Mouse (Mus musculus) embryo, embryonic 10 days (tissue): ENCODE measurements around the gene Pycr2.
"Not testable (repeated sequence)": the region's sequence is repeated elsewhere in the genome, so short reads cannot be mapped to it uniquely, and the experiment has no call there.

Experiments used
- DNase-seq: peaks from one replicate; pipeline ENCODE4 v3.0.0-alpha.2; 2015; ENCODE audit warnings: low spot score

The Pycr2 gene

DNA sequence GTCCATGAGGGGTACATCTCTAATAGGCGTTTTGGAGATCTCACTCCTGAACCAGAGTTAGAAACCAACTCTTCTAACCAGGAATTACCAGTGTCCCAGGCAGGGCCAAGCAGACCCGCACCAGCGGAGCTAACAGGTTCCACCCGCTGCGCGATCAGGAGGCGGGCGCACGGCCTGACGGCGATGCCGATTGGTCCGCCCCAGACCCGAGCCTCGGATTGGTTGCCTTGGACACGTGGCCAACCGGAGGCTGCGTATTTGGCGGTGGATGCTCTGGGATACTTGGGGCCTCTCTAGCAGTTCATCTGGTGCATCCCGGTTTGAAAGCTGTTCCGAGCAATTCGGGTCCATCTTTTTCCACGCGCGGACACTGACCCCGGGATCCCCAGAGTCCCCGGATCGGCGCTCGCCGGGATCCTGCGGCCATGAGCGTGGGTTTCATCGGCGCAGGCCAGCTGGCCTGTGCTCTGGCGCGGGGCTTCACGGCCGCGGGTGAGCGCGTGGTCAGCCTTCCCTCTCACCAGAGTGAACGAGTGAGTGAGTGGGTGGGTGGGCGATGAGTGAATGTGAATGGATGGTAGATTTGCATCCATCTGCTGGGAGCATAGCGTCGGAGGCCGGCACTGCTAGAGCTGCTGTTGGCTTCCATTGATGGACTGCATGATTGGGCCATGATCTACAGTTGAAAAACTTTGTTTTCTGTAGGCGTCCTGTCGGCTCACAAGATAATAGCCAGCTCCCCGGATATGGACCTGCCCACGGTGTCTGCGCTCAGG is at the start of gene Pycr2:
Gene Pycr2, plus strand, starts transcription at position 255 of the 776 bp plus-strand sequence.
- DNase-seq = peak; percentile 99

DNA sequence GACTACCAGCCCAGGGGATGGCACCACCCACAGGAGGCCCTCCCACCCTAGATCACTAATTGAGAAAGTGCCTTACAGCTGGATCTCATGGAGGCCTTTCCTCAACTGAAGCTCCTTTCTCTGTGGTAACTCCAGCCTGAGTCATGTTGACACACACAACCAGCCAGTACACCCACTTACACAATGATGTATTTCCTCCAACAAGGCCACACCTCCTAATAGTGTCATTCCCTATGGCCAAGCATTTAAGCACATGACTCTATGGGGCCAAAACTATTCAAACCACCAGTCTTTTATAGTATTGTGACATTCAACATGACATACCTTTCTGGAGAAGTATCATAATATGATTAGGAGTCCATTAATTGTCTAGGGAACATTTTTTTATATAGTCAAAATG is 45.3 kb upstream of the Pycr2 start:
- DNase-seq = no peak

DNA sequence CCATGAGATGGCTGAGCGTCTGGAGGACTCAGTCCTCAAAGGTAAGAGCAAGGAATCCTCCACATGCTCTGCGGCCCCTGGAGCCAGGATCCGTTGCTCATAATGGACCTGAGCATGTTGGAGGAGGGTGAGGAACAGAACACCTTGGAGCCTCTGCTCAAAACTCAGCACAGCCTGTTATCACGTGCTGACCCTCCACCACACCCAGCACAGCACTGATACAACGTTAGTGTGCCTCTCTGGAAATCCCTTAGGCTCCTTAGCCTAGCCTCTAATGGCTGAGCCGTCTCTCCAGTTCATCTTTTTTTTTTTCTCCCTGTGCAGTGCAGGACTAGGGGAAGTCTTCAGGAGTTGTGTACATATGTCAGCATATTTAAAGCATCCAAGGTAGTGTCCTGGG is 44.1 kb upstream of the Pycr2 start:
- no peak for DNase-seq

DNA sequence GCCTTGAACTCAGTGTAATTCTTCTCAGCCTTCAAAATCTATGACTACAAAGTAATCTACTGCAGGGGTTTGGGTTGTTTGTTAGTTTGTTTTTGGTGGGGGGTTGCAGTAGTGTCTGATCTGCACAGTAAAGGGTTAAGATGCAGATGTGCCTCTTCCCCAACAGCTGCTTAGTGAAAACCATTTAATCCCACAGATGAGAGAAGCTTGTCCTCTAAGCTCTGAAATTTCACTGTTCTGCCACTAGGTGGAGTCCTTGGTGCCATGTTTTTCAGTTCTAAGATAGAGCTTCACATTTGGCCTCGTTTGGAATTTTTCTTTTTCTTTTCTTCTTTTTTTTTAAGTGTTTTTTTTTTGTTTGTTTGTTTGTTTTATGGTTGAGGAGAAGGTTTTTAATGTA is 40.5 kb upstream of the Pycr2 start:
- peak; percentile 75 for DNase-seq

DNA sequence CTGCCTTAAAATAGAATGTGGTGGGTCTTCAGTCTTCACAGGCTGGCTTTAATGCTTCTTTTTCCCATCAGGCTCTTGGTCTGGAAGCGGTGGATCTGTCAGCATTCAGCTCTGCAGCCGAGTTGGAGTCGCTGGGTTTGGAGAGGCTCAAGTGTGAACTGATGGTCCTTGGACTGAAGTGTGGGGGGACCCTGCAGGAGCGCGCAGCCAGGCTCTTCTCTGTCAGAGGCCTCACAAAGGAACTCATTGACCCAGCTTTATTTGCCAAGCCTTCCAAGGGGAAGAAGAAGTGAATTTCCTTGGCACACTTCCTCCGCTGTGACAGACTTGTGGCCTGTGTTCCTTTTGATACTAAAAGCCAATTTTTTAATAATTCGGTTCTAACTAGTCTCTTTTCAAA is 38.1 kb upstream of the Pycr2 start:
- no peak for DNase-seq

DNA sequence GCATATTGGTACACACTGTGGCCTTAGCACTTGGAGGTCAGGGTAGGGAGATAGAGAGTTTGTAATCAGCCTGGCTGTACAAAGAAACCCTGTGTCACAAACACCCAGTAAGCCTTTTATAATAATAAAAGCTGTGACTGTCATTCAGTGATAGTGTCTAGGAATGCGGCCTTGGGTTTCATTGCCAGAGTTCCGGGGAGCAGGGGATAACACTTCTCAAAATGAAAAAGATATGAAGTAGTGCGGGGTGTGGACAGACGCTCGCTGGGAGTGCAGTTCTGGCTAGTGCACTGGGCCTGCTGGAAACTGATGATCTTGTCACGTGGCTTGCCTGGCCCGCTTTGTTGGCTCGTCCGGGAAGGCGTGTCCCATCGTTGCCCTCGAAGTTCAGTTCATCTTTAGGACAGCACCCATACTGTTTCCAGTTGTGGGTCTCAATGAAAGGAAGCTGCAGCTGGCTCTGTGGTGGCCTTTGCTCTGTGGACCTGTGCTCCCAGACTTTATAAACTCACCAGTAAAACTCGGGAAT is 33.9 kb upstream of the Pycr2 start:
- DNase-seq = no peak

DNA sequence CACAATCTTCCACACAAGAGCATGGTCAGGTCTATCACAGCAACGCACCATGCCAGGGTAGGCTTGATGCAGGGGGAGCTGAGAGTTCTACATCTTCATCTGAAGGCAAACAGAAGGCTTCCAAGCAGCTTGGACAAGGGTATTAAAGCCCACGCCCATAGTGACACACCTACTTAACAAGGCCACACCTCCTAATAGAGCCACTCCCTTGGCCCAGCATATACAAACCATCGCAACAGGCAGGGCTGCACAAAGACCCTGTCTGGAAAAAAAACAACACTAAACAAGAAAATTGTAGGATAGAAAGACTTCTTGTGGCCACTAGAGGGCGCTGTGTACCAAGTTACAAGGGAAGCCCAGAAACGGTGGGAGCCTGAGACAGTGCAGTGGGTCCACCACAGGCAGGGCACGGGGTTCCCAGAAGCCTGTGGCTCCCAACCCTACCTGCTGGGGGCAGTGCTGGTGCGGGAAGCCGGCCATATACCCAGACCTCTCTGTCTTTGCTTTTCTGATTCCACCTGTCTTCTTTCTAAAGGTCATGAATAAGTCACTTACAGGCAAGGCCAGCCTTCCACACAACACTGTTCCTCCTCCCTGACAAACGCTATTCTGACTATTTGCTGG is 30.1 kb upstream of the Pycr2 start:
- peak; percentile 84 for DNase-seq

DNA sequence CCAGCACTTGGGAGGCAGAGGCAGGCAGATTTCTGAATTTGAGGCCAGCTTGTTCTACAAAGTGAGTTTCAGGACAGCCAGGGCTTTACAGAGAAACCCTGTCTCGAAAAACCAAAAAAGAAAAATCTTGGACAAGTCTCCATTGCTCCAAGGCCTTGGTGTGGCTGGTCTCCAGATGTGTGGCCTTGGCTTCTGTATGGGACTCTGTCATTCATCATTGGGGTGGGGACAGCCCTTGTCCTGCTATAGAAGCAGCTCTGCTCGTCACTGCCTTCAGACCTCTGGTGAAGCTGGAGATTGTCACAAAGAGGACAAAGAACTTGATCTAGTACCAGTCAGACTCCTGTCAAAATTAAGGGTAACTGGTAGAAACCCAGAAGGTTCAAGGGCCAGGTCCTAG is 29.5 kb upstream of the Pycr2 start:
- no peak for DNase-seq

DNA sequence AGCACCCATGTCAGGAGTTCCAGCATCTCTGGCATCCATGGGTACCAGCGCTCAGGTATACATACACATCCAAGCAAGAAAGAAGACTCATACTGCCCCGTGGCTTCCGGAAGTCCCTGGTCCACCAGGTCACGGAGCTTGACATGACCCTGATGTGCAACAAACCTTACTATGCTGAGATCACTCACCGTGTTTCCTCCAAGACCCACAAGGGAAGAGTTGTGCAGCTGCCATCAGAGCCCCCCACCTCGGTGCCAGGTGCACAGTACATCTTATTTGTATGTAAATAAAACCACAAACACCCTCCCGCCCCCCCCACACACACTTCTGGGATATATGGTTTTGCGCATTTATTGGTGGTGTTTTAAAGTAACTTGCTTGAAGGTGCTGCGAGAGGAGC is 29.0 kb upstream of the Pycr2 start:
- no peak for DNase-seq

DNA sequence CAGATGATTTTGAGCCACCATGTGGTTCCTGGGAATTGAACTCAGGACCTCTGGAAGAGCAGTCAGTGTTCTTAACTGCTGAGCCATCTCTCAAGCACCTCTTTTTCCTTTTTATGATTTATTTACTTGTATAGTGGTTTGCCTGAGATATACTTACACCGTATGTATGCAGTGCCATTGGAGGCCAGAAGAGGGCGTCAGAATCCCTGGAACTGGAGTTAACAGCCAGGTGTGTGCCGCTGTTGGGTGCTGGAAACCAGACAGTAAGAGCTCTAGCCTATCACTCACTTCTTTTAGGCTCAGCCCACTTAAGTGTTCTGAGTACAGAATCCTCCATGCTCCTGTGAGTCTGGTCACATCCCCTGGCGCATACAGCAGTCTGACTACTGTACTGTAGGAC is 26.6 kb upstream of the Pycr2 start:
- DNase-seq = no peak

DNA sequence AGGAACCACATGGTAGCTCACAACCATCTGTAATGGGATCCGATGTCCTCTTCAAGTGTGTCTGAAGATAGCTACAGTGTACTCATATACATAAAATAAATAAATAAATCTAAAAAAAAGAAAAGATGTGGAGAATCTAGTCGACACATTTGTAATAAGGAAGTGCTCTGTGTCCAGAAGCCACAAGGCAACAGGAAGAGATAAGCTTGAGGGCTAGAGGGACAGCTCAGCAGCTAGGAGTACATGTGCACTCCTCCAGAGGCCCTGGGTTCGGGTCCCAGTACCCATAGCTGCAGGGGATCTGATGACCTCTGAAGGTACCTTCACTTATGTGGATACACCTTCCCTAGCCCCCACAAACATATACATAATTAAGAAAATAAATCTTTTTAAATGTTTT is 22.3 kb upstream of the Pycr2 start:
- DNase-seq = no peak

DNA sequence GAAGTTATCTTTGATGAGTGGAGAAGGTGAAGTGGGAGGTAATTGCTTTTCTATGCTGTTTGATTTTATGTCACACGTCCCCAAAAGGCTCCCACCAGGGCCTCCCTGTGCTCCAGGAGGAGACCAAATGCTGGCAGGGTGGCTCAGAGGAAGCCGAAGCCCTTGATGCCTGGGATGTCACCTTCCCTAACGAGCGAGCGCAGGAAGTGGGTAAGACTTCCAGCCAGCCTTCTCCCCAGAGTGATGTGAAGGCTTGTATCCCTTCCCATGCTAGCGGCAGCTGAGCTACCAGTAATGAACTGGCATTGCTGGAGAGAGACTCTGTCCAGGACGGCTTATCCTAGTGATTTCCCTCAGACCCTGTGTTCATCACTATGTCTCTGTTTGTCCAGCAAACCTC is 20.4 kb upstream of the Pycr2 start:
- DNase-seq = no peak

DNA sequence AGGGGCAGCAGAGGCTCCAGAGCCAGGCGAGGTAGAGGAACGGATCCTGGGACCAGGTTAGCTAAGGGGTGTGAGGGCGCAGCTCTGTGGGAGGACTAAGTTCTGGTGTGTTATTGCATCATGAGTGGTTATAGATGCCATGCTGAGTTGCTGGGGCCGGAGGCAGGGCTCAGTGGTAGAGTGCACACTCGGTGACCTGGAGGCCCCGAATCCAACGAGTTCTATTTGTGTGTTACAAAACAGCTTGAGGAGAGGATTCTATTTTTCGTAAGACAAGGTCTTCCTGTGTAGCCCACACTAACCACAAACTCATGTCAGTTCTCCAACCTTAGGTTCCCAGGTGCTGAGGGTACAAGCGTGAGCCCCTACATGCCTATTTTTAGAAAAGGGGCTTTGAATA is 19.6 kb upstream of the Pycr2 start:
- DNase-seq = no peak

DNA sequence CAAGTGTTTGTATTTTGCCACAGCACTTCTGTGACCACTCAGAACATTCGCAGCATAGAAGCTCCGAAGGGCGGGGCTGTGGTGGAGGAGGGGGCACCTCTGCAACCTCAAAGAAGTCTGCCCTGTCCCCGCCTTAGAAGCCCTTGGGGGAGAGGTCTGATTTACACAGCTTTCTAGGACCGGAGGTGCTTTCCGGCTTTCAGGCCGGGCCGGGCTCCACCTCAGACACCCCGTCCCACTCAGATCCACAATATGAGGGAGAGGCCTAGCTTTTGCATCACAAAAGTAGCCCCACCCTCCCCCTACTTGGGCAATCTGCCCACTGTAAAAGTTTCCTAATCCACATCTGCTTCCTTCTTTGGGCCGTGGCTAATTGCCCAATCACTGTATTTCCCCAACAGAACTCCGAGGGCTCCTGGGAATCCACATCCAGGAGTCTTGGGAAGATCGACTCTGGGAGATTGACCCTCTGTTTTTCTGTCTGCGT is 15.5 kb upstream of the Pycr2 start:
- no peak for DNase-seq

DNA sequence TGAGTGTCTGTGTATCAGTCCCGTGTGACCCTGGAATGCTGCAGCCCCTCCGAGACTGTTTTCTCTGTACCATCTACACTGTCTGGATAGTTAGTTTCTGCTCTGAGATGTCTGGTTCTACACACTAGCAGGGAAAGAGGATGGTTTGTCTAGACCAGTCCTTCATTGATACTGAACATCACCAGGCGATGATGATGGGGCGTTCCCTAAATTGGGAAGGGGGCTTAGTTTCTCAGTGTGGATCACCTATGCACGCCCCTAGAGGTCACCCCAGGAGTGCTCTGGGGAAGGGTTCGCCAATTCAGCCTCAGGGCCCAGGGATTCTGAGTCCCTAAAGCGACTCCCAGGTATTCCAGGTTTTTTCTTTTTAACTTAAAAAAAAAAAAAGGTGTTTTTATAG is 14.9 kb upstream of the Pycr2 start:
- DNase-seq = no peak

DNA sequence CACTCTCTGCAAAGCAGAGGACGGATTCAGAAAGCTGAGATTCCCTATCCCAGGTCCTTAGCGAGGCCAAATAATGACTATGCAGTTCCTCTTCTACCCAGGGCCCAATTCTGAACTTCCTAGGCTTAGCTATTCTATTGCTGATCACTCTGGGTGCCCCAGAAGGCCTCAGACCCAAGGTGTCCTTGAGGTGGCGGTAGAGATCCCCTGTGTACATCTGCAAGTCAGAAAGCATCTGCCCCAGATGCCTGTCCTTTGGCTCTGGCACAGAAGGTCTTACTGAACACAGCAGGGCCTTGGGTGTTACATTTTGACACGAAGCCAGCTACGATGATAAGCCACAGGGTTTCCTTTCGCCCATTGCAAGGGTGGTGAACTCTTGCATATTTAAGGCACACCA is 14.3 kb upstream of the Pycr2 start:
- DNase-seq = peak; percentile 39

DNA sequence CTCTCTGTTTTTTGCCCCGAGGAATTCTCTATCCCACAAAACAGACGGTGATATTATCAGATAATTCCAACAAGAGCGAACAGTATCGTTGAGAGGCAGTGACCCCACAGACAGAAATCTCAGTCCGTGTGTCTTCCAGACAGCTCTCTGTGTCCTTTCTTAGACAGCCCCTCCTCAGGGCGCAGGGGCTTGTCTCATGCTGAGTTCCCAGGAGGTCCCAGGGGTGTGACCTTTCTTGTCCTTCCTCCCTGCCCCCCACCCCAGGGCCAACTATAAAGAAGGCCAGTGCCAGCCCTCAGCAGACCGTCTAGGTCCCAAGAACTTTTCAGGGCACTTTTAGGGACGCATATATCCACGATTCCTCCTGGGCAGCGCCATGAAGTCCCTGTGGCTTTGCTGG is 11.3 kb upstream of the Pycr2 start, which contains the start of gene Lefty2:
Gene Lefty2, plus strand, starts transcription at position 301 of the 400 bp plus-strand sequence.
- no peak for DNase-seq

DNA sequence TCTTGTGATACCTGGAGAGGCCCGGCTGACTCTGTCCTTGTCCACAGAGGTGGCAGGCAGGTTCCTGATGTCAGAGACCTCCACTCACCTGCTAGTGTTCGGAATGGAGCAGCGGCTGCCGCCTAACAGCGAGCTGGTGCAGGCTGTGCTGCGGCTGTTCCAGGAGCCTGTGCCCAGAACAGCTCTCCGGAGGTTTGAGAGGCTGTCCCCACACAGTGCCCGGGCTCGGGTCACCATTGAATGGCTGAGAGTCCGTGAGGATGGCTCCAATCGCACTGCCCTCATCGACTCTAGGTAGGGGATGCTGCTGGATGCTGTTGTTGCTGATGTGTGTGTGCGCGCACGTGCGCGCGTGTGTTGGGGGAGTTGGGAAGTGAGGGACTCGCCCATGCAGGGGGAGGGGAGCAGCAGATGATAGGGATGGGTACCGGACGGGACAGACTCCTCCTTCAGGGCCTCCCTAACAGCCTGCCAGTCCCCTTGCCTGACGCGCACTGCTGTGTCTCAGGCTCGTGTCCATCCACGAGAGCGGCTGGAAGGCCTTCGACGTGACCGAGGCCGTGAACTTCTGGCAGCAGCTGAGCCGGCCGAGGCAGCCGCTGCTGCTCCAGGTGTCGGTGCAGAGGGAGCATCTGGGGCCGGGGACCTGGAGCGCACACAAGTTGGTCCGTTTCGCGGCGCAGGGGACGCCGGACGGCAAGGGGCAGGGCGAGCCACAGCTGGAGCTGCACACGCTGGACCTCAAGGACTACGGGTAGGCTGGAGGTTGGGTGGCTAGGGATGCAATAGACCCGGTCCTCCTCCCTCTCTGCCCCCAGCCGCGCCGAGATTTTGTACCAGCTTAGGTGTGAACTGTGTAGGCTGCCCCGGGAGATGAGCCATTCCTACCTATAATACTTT is 9.8 kb upstream of the Pycr2 start:
- DNase-seq = not testable (repeated sequence)

DNA sequence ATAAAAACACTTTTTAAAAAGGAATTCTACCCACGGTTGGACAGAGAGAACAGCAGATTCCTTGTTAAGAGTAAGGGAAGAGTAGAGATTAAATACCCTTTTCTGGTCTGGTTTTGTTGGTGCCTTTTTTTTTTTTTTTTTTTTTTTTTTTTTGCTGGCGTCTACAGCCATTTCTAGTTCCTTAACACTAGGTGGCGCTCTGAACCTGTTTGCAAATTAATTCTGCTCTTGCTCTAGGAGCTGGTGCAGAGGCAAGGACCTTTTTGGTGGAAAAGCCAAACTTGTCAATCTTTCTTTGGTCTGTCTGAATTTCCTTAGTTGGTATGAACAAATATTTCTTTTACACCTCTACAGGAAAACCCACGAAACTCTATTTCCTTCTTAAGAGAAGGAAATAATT is 3.0 kb upstream of the Pycr2 start:
- peak; percentile 85 for DNase-seq

DNA sequence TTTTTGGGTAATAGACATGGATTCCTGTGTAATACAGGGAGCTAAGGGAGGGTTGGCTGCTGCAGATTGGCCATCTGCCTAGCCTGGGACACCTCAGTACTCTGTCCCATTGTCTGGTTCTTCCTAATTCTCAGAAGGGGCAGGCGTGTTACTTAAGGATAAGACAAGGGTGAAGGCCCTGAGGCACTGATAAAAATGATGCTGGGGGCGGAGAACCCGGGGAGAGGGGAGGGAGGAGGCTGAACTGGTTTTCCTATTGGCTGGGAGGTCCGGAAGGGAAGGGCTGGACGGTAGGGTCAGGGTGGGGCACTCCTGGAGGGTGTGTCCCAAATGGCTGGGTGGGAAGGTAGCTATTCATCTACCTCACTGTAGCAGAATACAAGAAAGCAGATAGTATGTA is 1.2 kb upstream of the Pycr2 start:
- no peak for DNase-seq

DNA sequence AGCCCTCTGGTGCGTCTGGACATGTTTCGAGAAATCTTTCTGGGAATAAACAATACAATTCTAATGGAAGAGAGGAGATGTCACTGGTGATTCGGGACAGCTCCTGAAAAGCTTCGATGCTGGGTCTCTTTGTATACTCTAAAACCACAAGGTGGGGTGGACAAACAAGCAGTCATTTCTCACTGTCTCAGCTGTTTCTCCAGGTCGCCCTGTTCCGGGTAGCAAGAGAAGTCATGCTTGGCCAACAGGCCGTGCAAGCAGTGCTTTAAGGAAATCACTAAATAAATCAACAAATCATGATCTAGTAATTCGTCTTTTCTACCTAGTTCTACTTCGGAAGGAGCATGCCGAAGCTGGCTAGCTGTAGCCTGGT is 441 bp upstream of the Pycr2 start:
- DNase-seq = no peak

DNA sequence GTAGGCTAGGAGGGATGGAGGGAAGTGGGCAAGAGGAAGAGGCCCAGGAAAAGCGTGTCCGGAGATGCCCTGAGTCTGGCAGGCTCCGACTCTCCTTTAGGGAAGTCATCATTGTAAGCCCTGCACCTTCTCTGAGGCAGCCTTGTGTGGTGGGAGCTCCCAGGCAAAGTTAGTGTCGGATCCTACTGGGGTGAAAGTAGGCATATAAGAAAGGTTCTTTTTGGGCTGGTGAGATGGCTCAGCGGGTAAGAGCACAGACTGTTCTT is 655 bp downstream of the Pycr2 start:
- DNase-seq = no peak

DNA sequence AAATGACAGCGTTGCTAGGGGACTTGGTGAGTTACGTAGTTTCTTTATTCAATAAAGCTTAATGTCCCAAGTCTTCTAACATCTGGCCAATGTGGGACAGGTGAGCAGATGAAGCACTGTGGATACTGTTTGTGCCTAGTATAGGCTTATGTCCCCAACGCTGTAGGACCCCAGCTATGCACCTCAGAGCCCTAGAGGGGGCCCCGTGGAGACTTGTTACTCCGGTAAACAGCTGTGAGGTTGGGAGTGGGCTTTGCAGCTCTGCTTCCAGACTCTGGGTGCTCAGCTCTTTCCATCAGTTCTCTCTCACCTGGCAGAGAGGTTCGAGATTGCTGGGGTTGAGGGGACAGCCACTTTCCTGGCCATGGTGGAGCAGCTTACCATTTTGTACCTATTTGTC is 1.2 kb downstream of the Pycr2 start:
- no peak for DNase-seq
